Mouse (Mus musculus) MEL (cell line): ENCODE results near the gene Gpn2. TPM values are rescaled to one million over a fixed set of nuclear protein-coding genes. Genes with fewer than 3 reads are reported as not detected.

Source experiments
- DNase-seq: peaks from one replicate; pipeline ENCODE4 v3.0.0; 2011; ENCODE audit warnings: low read depth, low spot score
- H3K27ac ChIP-seq: 2 replicates; pipeline ENCODE4 v1.5.1; 2012; ENCODE audit warnings: low read depth, mild to moderate bottlenecking, control low read depth, low read length, moderate library complexity; ENCODE audit not compliant: control insufficient read depth
- H3K27me3 ChIP-seq, 2 experiments: fragments of 150-350 bp in 1 of 2; sonication (generic) in 1 of 2; 2 replicates each; pipeline ENCODE4 v1.6.1; 2012; ENCODE audit warnings: low read length in 2 of 2, mild to moderate bottlenecking in 2 of 2, improper control_type of control experiment in 1 of 2, moderate library complexity in 1 of 2; ENCODE audit not compliant: insufficient read depth in 2 of 2, control insufficient read depth in 1 of 2
- H3K36me3 ChIP-seq, 2 experiments: 2 replicates each; pipeline ENCODE4 v1.6.1; 2012 to 2014; ENCODE audit warnings: low read length in 2 of 2, improper control_type of control experiment in 1 of 2, inconsistent platforms in 1 of 2, mild to moderate bottlenecking in 1 of 2; ENCODE audit not compliant: insufficient read depth in 2 of 2, control insufficient read depth in 1 of 2
- H3K4me1 ChIP-seq, 2 experiments: fragments of 150-350 bp in 1 of 2; sonication (generic) in 1 of 2; 2 replicates each; pipeline ENCODE4 v1.6.1; 2012; ENCODE audit warnings: low read length in 2 of 2, improper control_type of control experiment in 1 of 2, mild to moderate bottlenecking in 1 of 2; ENCODE audit not compliant: insufficient read depth in 2 of 2, control insufficient read depth in 1 of 2
- H3K4me3 ChIP-seq, 2 experiments: fragments of 150-350 bp in 1 of 2; sonication (generic) in 1 of 2; 2 replicates each; pipeline ENCODE4 v1.5.1; 2012; ENCODE audit warnings: low read depth in 2 of 2, low read length in 2 of 2, mild to moderate bottlenecking in 2 of 2, moderate library complexity in 2 of 2, control low read depth in 1 of 2, improper control_type of control experiment in 1 of 2; ENCODE audit not compliant: control insufficient read depth in 1 of 2, insufficient read depth in 1 of 2
- H3K79me2 ChIP-seq: 2 replicates; pipeline ENCODE4 v1.6.1; 2012; ENCODE audit warnings: mild to moderate bottlenecking, low read length, moderate library complexity; ENCODE audit not compliant: control insufficient read depth, poor library complexity, insufficient read depth
- H3K9ac ChIP-seq: 2 replicates; pipeline ENCODE4 v1.6.1; 2012; ENCODE audit warnings: low read depth, mild to moderate bottlenecking, control low read depth, low read length, moderate library complexity; ENCODE audit not compliant: control insufficient read depth, poor library complexity, severe bottlenecking
- H3K9me3 ChIP-seq: fragments of 150-350 bp; sonication (generic); replicated peaks from 2 replicates; pipeline ENCODE4 v1.6.1; 2012; ENCODE audit warnings: mild to moderate bottlenecking, low read length, improper control_type of control experiment, moderate library complexity; ENCODE audit not compliant: insufficient read depth
- BHLHE40 ChIP-seq: IDR thresholded peaks from 2 replicates; pipeline ENCODE4 v1.6.1; 2012; ENCODE audit warnings: low read depth, mild to moderate bottlenecking, inconsistent platforms, low read length, improper control_type of control experiment, borderline replicate concordance
- E2F4 ChIP-seq: IDR thresholded peaks from 2 replicates; pipeline ENCODE4 v1.6.1; 2011; ENCODE audit warnings: low read depth, low read length, improper control_type of control experiment, borderline replicate concordance
- ELF1 ChIP-seq: IDR thresholded peaks from 2 replicates; pipeline ENCODE4 v1.6.1; 2014; ENCODE audit warnings: low read depth, mild to moderate bottlenecking, inconsistent platforms, low read length, improper control_type of control experiment, moderate library complexity
- EP300 ChIP-seq, 2 experiments: IDR thresholded peaks; 2 replicates each; pipeline ENCODE4 v1.6.1; 2011; ENCODE audit warnings: improper control_type of control experiment in 2 of 2, low read length in 2 of 2, low read depth in 1 of 2, mild to moderate bottlenecking in 1 of 2
- JUND ChIP-seq: IDR thresholded peaks from 2 replicates; pipeline ENCODE4 v1.6.1; 2011; ENCODE audit warnings: low read depth, mild to moderate bottlenecking, improper control_type of control experiment, low read length
- MAFK ChIP-seq: IDR thresholded peaks from 2 replicates; pipeline ENCODE4 v1.6.1; 2011; ENCODE audit warnings: low read depth, mild to moderate bottlenecking, low read length, improper control_type of control experiment, borderline replicate concordance
- MAX ChIP-seq: IDR thresholded peaks from 2 replicates; pipeline ENCODE4 v1.6.1; 2011; ENCODE audit warnings: low read length, improper control_type of control experiment
- MAZ ChIP-seq: IDR thresholded peaks from 2 replicates; pipeline ENCODE4 v1.6.1; 2012; ENCODE audit warnings: low read depth, mild to moderate bottlenecking, inconsistent platforms, low read length, improper control_type of control experiment
- MEF2A ChIP-seq: IDR thresholded peaks from 2 replicates; pipeline ENCODE4 v1.6.1; 2014; ENCODE audit warnings: low read depth, mild to moderate bottlenecking, inconsistent platforms, low read length, improper control_type of control experiment; ENCODE audit not compliant: poor library complexity, insufficient replicate concordance, severe bottlenecking; ENCODE audit errors: extremely low read depth
- MYB ChIP-seq: IDR thresholded peaks from 2 replicates; pipeline ENCODE4 v1.6.1; 2011; ENCODE audit warnings: mild to moderate bottlenecking, low read depth, low read length, improper control_type of control experiment
- MYC ChIP-seq: IDR thresholded peaks from 2 replicates; pipeline ENCODE4 v1.6.1; 2011; ENCODE audit warnings: low read depth, mild to moderate bottlenecking, low read length, improper control_type of control experiment, moderate library complexity
- NRF1 ChIP-seq: IDR thresholded peaks from 2 replicates; pipeline ENCODE4 v1.6.1; 2014; ENCODE audit warnings: low read depth, mild to moderate bottlenecking, inconsistent platforms, low read length, improper control_type of control experiment, moderate library complexity; ENCODE audit not compliant: poor library complexity, insufficient read depth, severe bottlenecking
- POLR2AphosphoS2 ChIP-seq: IDR thresholded peaks from 2 replicates; pipeline ENCODE4 v1.6.1; 2011; ENCODE audit warnings: low read length, improper control_type of control experiment
- SMC3 ChIP-seq: IDR thresholded peaks from 2 replicates; pipeline ENCODE4 v1.6.1; 2011; ENCODE audit warnings: low read depth, low read length, improper control_type of control experiment
- TCF12 ChIP-seq: IDR thresholded peaks from 2 replicates; pipeline ENCODE4 v1.6.1; 2014; ENCODE audit warnings: low read depth, mild to moderate bottlenecking, inconsistent platforms, low read length, improper control_type of control experiment, moderate library complexity
- UBTF ChIP-seq: IDR thresholded peaks from 2 replicates; pipeline ENCODE4 v1.6.1; 2012; ENCODE audit warnings: low read depth, mild to moderate bottlenecking, inconsistent platforms, low read length, improper control_type of control experiment, moderate library complexity, borderline replicate concordance; ENCODE audit not compliant: insufficient read depth
- ZMIZ1 ChIP-seq: IDR thresholded peaks from 2 replicates; pipeline ENCODE4 v1.6.1; 2012; ENCODE audit warnings: low read depth, mild to moderate bottlenecking, inconsistent platforms, low read length, improper control_type of control experiment, moderate library complexity
- polyA plus RNA-seq, 2 experiments: library from polyadenylated mRNA; stranded (reverse) in 1 of 2; unstranded in 1 of 2; fragments of >175 nt in 1 of 2; fragments of >200 nt in 1 of 2; gene quantifications; 2 replicates each; pipeline versions ENCODE4 v1.2.1 to v1.2.4; 2012; ENCODE audit warnings: low replicate concordance in 2 of 2, low read depth in 1 of 2; ENCODE audit not compliant: insufficient read length in 2 of 2, insufficient read depth in 1 of 2, missing spikeins in 1 of 2
- total RNA-seq: library from RNA; depleted of rRNA; stranded (reverse); fragments of 300-350 nt; gene quantifications from 2 replicates; pipeline ENCODE4 v1.2.3, GENCODE M21; 2012

Gpn2 gene
- total and polyA plus RNA-seq, 3 experiments: 28.6 to 43.3 TPM; not detected in 1

DNA sequence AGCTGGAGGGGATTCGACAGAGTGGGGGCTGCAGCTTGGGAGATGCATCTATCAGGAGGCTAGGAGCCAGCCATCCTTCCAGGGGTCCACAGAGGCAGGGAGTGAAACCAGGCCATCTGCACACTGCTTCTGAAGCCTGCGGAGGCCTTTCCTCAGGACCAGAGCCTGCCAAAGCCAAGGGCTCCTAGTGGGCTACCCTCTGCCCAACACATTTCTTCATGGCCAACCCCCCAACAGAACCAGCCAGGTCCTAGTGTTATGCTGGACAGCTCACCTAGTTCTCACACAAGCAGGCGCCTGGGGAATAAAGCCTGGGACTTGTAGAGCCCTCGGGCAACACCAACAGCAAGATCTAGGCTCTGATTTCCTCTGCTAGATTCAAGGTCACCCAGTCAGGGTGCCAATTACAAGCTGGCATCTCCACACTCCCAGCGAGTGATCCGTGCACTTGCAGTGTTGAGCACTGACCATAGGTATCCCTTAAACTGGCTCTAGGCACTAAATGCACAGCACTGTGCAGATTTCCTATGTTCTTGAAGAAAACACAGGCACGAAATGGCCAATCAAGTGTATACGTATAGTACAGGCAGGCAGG, 46.3 kb downstream of the Gpn2 start:
- TF ChIP-seq ZMIZ1 (no peak), MAX (no peak), JUND (no peak), MYB (no peak), MAFK (no peak), EP300 (IDR thresholded peaks at IDR 0.05; ENCODE audit: low read depth in 1 of 2, low read length in 2 of 2) (no peak), TCF12 (no peak), MEF2A (no peak), ELF1 (no peak), POLR2AphosphoS2 (no peak)
- Histone ChIP-seq H3K4me1 (peaks cover 3 to 15% of the 10 kb centered on the region in 2 experiments; a peak in 3 of 4 replicates), H3K4me3 (no peak overlapping the region), H3K27me3 (no peaks in the 10 kb centered on the region), H3K9ac (no peak overlapping the region), H3K27ac (no peak overlapping the region), H3K36me3 (peaks cover 0 to 6% of the 10 kb centered on the region in 2 experiments; a peak in 2 of 4 replicates), H3K79me2 (peaks cover 8% of the 10 kb centered on the region), H3K9me3 (no peaks in the 10 kb centered on the region)
- no peak for DNase-seq

DNA sequence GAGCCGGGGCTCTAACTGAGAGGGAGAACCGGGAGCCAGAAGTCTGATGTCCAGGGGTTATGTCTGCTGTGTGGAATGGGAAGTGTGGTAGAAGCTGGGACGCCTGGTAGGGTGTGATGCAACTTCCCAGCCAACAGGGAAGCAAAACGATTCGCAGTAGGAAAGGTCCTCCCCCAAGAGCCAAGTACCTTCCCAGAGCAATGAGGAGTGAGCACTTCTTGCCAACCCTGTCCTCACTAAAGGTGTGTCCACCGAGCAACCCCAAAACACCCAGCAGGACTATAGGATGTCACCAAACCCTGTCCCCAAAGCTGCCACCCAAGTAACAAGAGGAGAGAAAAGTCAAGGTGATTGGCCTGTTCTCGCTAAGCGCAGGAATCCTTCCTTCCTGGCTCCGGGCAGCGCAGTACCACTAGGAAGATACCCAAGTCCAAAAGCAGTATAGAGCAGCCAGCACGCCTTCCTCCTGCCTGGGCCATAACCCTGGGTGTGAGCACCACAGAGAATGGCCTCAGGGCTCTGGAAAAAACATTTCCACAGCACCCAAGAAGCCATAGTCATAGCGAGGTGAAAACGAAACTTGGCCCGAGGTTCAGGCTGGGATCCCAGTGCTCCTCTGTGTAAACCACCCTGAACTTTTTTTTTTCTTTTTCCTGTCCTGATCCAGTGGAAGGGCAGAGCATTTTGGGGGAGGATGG, 47.1 kb downstream of the Gpn2 start:
- Histone ChIP-seq H3K9me3 (no peaks in the 10 kb centered on the region), H3K36me3 (peaks cover 0 to 6% of the 10 kb centered on the region in 2 experiments; a peak in 2 of 4 replicates), H3K27me3 (no peaks in the 10 kb centered on the region), H3K4me1 (peaks cover 3 to 15% of the 10 kb centered on the region in 2 experiments; a peak in 3 of 4 replicates), H3K9ac (no peak overlapping the region), H3K79me2 (peaks cover 8% of the 10 kb centered on the region), H3K27ac (no peak overlapping the region), H3K4me3 (no peak overlapping the region)
- TF ChIP-seq NRF1: no peak
- no peak for TF ChIP-seq MYB
- TF ChIP-seq MAZ: no peak
- no peak for TF ChIP-seq SMC3
- no peak for TF ChIP-seq BHLHE40
- TF ChIP-seq E2F4: no peak
- TF ChIP-seq MYC: no peak
- TF ChIP-seq UBTF: no peak
- no peak for TF ChIP-seq MEF2A
- no peak for DNase-seq
